Mouse (Mus musculus): ENCODE data around the gene Olr1. TPM values are rescaled to one million over a fixed set of nuclear protein-coding genes. Genes with fewer than 3 reads are reported as not detected.

Olr1 gene
- total and polyA plus RNA-seq, 3 experiments: 0.06 to 0.21 (median 0.07) TPM

GRCm38 (mm10) chr6:129449743-129450142 is 57.2 kb downstream of the Olr1 start:
- intact Hi-C loops (cut with DNase I): loop anchor here (1.0 to 5.0 kb wide), 2 partner anchors 23 to 1012 kb away; partner anchors contain the start of gene Fkbp4
- H3K4me3 ChIP-seq: peak overlapping the region; percentile 48
- peak in 1 of 2 experiments; percentile 30 for DNase-seq
- peak overlapping the region; percentile 67 for H3K9ac ChIP-seq (ENCODE audit: low read depth, low read length)
- peak overlapping the region; percentile 90 for H3K27ac ChIP-seq
- WGBS: 48% methylated on average over 6 of the region's 6 CpGs
- H3K79me2 ChIP-seq (replicated peaks; ENCODE audit: control insufficient read depth, insufficient read depth, low read length): no peaks in the 10 kb centered on the region
- peaks cover 14% of the 10 kb centered on the region for H3K36me3 ChIP-seq (ENCODE audit: control insufficient read depth, insufficient read depth, low read length)
- no peaks in the 10 kb centered on the region for H3K27me3 ChIP-seq (ENCODE audit: control insufficient read depth, insufficient read depth, low read length)
- peak; percentile 71 for TF ChIP-seq POLR2A (IDR thresholded peaks at IDR 0.05; ENCODE audit: insufficient read depth, low read depth, low read length)
- TF ChIP-seq EP300 (IDR thresholded peaks at IDR 0.05; ENCODE audit: insufficient read depth, low read depth, low read length): 0 out of 2 replicates have a peak, but pooled peaks have one; percentile 41
- TF ChIP-seq CTCF (IDR thresholded peaks at IDR 0.05): no peak
- peaks cover 3% of the 10 kb centered on the region; the same call in 1 of the 2 replicates for H3K4me1 ChIP-seq (ENCODE audit: control insufficient read depth, insufficient read depth, low read length)

- no peaks in the 10 kb centered on the region; the same call in none of the 2 replicates for H3K4me1 ChIP-seq (ENCODE audit: control insufficient read depth, insufficient read depth, low read length)
- no peak overlapping the region for H3K9ac ChIP-seq (ENCODE audit: low read depth, low read length)
- WGBS: 80% methylated on average over 2 of the region's 2 CpGs
- no peak overlapping the region for H3K27ac ChIP-seq
- intact Hi-C loops (cut with DNase I): no loop called here
- H3K79me2 ChIP-seq (replicated peaks; ENCODE audit: control insufficient read depth, insufficient read depth, low read length): no peaks in the 10 kb centered on the region
- peaks cover 4% of the 10 kb centered on the region for H3K36me3 ChIP-seq (ENCODE audit: control insufficient read depth, insufficient read depth, low read length)
- DNase-seq: no peak
- TF ChIP-seq CTCF (IDR thresholded peaks at IDR 0.05) (no peak), EP300 (IDR thresholded peaks at IDR 0.05; ENCODE audit: insufficient read depth, low read depth, low read length) (no peak), POLR2A (IDR thresholded peaks at IDR 0.05; ENCODE audit: insufficient read depth, low read depth, low read length) (no peak)
- no peak overlapping the region for H3K4me3 ChIP-seq
- H3K27me3 ChIP-seq (ENCODE audit: control insufficient read depth, insufficient read depth, low read length): no peaks in the 10 kb centered on the region
These were observed 68.9 kb downstream of the Olr1 start for GRCm38 (mm10) chr6:129438033-129438432.

GRCm38 (mm10) chr6:129436025-129436424 is 70.9 kb downstream of the Olr1 start:
- Histone ChIP-seq H3K79me2 (replicated peaks; ENCODE audit: control insufficient read depth, insufficient read depth, low read length) (no peaks in the 10 kb centered on the region), H3K4me1 (ENCODE audit: control insufficient read depth, insufficient read depth, low read length) (no peaks in the 10 kb centered on the region; the same call in none of the 2 replicates), H3K4me3 (no peak overlapping the region), H3K27me3 (ENCODE audit: control insufficient read depth, insufficient read depth, low read length) (no peaks in the 10 kb centered on the region), H3K36me3 (ENCODE audit: control insufficient read depth, insufficient read depth, low read length) (peaks cover 4% of the 10 kb centered on the region), H3K9ac (ENCODE audit: low read depth, low read length) (no peak overlapping the region), H3K27ac (no peak overlapping the region)
- WGBS: 66% methylated on average over 3 of the region's 3 CpGs
- TF ChIP-seq POLR2A (IDR thresholded peaks at IDR 0.05; ENCODE audit: insufficient read depth, low read depth, low read length) (no peak), CTCF (IDR thresholded peaks at IDR 0.05) (no peak), EP300 (IDR thresholded peaks at IDR 0.05; ENCODE audit: insufficient read depth, low read depth, low read length) (no peak)
- intact Hi-C loops (cut with DNase I): no loop called here
- DNase-seq: no peak

Other genes starting within 250 kb of the Olr1 start
- gene Cd69, start 231.7 kb downstream of the Olr1 start, total RNA-seq (2021): under 1 TPM; 0.26 to 0.48 TPM
- gene Cd69, start 231.7 kb downstream of the Olr1 start, polyA plus RNA-seq (2012; rRNA removed): 0.20 and 0.49 TPM in 2 replicates
- gene 4922502D21Rik, start 175.4 kb downstream of the Olr1 start, total RNA-seq (2021): not detected
- 0.33 and 0.38 TPM in 2 replicates for gene 4922502D21Rik, start 175.4 kb downstream of the Olr1 start, polyA plus RNA-seq (2012; rRNA removed)
- gene Clec12a, start 164.5 kb downstream of the Olr1 start, total RNA-seq (2021): under 1 TPM; 0.63 to 0.73 TPM
- 0.80 and 1.6 TPM in 2 replicates for gene Clec12a, start 164.5 kb downstream of the Olr1 start, polyA plus RNA-seq (2012; rRNA removed)
- under 1 TPM; 0.16 to 0.23 TPM for gene Clec12b, start 121.3 kb downstream of the Olr1 start, total RNA-seq (2021)
- gene Clec12b, start 121.3 kb downstream of the Olr1 start, polyA plus RNA-seq (2012; rRNA removed): 0.20 and 0.70 TPM in 2 replicates
- gene Clec1b, start 109.9 kb downstream of the Olr1 start, total RNA-seq (2021): 1 to 10 TPM; 1.5 to 5.7 TPM
- gene Clec1b, start 109.9 kb downstream of the Olr1 start, polyA plus RNA-seq (2012; rRNA removed): 1.7 and 2.8 TPM in 2 replicates
- under 1 TPM in 1 of 2 experiments, not detected in 1; 0.14 TPM for gene Clec9a, start 98.3 kb downstream of the Olr1 start, total RNA-seq (2021)
- 0.68 and 1.4 TPM in 2 replicates for gene Clec9a, start 98.3 kb downstream of the Olr1 start, polyA plus RNA-seq (2012; rRNA removed)
- gene Clec1a, start 55.2 kb downstream of the Olr1 start, total RNA-seq (2021): 10 to 100 TPM; 10.6 to 12.4 TPM
- 3.4 and 6.9 TPM in 2 replicates for gene Clec1a, start 55.2 kb downstream of the Olr1 start, polyA plus RNA-seq (2012; rRNA removed)
- not detected for gene Tmem52b, start 5.4 kb upstream of the Olr1 start, total RNA-seq (2021)
- gene Tmem52b, start 5.4 kb upstream of the Olr1 start, polyA plus RNA-seq (2012; rRNA removed): not detected in 2 replicates
- gene Gabarapl1, start 26.0 kb upstream of the Olr1 start, total RNA-seq (2021): 100 to 1,000 TPM; 118 to 166 TPM
- 63.7 and 73.3 TPM in 2 replicates for gene Gabarapl1, start 26.0 kb upstream of the Olr1 start, polyA plus RNA-seq (2012; rRNA removed)
- under 1 TPM in 1 of 2 experiments, not detected in 1; 0.14 TPM for gene Klre1, start 70.7 kb upstream of the Olr1 start, total RNA-seq (2021)
- gene Klre1, start 70.7 kb upstream of the Olr1 start, polyA plus RNA-seq (2012; rRNA removed): 0.15 and 0.33 TPM in 2 replicates
- under 1 TPM in 1 of 2 experiments, not detected in 1; 0.48 TPM for gene Klrd1, start 84.6 kb upstream of the Olr1 start, total RNA-seq (2021)
- 0.64 TPM in 1 of 2 replicates, not detected in the other for gene Klrd1, start 84.6 kb upstream of the Olr1 start, polyA plus RNA-seq (2012; rRNA removed)
- not detected for gene Klrk1, start 116.7 kb upstream of the Olr1 start, total RNA-seq (2021)
- gene Klrk1, start 116.7 kb upstream of the Olr1 start, polyA plus RNA-seq (2012; rRNA removed): 0.23 and 0.61 TPM in 2 replicates
- not detected for gene Klrc3, start 136.2 kb upstream of the Olr1 start, total RNA-seq (2021)
- gene Klrc3, start 136.2 kb upstream of the Olr1 start, polyA plus RNA-seq (2012; rRNA removed): not detected in 2 replicates
- not detected for gene Klrc2, start 153.5 kb upstream of the Olr1 start, total RNA-seq (2021)
- 0.29 TPM in 1 of 2 replicates, not detected in the other for gene Klrc2, start 153.5 kb upstream of the Olr1 start, polyA plus RNA-seq (2012; rRNA removed)
- under 1 TPM in 1 of 2 experiments, not detected in 1; 0.13 TPM for gene Klrc1, start 171.8 kb upstream of the Olr1 start, total RNA-seq (2021)
- 0.27 TPM in 1 of 2 replicates, not detected in the other for gene Klrc1, start 171.8 kb upstream of the Olr1 start, polyA plus RNA-seq (2012; rRNA removed)
- not detected for gene Klri1, start 210.0 kb upstream of the Olr1 start, total RNA-seq (2021)
- 0.18 TPM in 1 of 2 replicates, not detected in the other for gene Klri1, start 210.0 kb upstream of the Olr1 start, polyA plus RNA-seq (2012; rRNA removed)
- under 1 TPM; 0.05 to 0.08 TPM for gene Klri2, start 233.3 kb upstream of the Olr1 start, total RNA-seq (2021)
- 0.20 TPM in 1 of 2 replicates, not detected in the other for gene Klri2, start 233.3 kb upstream of the Olr1 start, polyA plus RNA-seq (2012; rRNA removed)

Data from heart, adult 2 months (tissue).